Mouse (Mus musculus) Patski (cell line): ENCODE measurements around the gene Tecpr2. TPM values are rescaled to one million over a fixed set of nuclear protein-coding genes. Genes with fewer than 3 reads are reported as not detected.

Experiments used
- ATAC-seq: fragments of 100-300 bp; one replicate; pipeline ENCODE4 v1.8.0; 2021
- CTCF ChIA-PET: fragments of 350-600 bp; sonication (Branson Sonifier 250); formaldehyde crosslinking; loops from one replicate; lab custom pipeline; 2022; ENCODE audit warnings: inconsistent platforms; lab: Charles Lee
- POLR2A ChIA-PET: fragments of 350-600 bp; sonication (Branson Sonifier 250); formaldehyde crosslinking; loops from one replicate; lab custom pipeline; 2022; ENCODE audit warnings: antibody characterized with exemption, inconsistent platforms; lab: Charles Lee
- DNase-seq: peaks from one replicate; pipeline ENCODE4 v3.0.0-alpha.2; 2011; ENCODE audit warnings: low read depth, low spot score
- H3K27me3 ChIP-seq: fragments of 371-371 bp; one replicate; pipeline ENCODE4 v1.5.1; 2021
- CTCF ChIP-seq: fragments of 100-300 bp; IDR thresholded peaks from one replicate; pipeline ENCODE4 v1.5.1; 2021
- in situ Hi-C: fragments of 300-500 bp; cut with MboI; formaldehyde crosslinking; loops from 3 replicates; pipeline ENCODE4 v1.11.1; 2018; ENCODE audit warnings: low pct_unique_long_range_greater_than_20kb, mixed read lengths
- polyA plus RNA-seq: library from polyadenylated mRNA; unstranded; gene quantifications from one replicate; pipeline ENCODE4 v1.2.3, GENCODE M21; 2021

The Tecpr2 gene
- polyA plus RNA-seq, 1 experiment from 2014 or later, result 7.4 TPM

DNA sequence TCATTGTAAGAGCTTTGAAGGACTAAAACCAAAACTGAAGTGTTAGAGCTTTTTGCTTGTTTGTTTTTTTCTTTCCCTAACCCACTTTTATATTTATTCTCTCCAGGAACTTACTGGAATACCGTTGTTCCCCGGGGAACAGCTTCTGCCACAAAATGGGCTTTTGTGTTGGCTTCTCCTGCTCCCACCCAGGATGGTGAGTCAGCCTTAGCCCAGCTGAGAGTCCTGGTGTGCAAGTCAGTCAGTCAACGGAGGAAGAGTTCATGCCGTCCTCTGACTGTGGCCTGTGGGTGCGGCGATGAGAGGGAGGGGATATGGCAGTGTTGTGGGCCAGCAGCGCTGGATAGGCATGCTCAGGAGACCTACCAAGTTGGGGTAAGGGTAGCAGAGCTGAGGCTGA is 57.2 kb downstream of the Tecpr2 start:
- ChIA-PET CTCF (interaction anchor here (4.4 kb wide), 1 partner anchor 10 kb away, joined by 27 read pairs; no protein-coding TSS in a partner anchor), POLR2A (no interaction called here)
- H3K27me3 ChIP-seq, result no peaks in the 10 kb centered on the region
- ATAC-seq, result no peak
- in situ Hi-C loops, result no loop called here
- no peak for TF ChIP-seq CTCF
- no peak for DNase-seq

DNA sequence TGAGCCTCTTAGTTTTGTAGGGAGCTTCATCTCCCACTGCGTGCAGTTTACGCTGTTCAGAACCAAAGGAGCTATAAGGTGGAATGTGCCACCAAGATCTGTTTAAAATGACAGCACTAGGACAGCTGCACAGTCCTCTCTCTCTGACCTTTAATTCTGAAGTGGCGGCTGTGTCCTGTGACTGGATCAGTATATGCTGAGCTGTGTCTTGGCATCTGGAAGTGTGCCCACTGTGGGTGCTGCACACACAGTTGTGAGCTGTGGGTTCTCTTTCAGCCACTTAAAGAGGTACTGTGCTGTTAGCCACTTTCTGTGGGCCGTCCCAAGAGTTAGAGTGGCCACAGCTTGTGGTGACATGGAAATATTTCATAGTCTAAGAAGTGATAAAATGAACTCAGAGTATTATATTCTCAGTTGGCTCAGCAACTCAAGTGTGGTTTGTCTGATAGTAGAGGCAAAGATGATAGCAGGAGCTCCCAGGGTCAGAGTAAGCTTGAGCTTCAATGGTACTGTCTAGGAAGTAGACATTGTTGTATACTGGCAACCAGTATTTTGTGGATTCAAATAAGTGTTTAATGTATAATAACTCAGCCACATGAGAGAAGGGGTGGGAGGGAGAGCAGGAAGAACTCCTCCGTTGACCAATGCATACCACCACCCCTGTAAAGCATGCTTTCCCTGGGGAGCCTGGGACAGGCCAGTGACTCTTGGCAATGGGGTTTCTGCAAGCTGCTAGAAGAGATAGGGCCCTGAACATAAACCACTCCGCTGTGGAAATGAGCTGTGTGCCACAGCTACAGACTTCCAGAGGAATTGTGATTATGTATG is 59.2 kb downstream of the Tecpr2 start:
- ChIA-PET CTCF (interaction anchor here (0.7 to 4.4 kb wide), 2 partner anchors 12 to 43 kb away, joined by 3 to 27 read pairs; no protein-coding TSS in a partner anchor), POLR2A (interaction anchor here (1.0 to 1.2 kb wide), 2 partner anchors 30 to 51 kb away, joined by 3 read pairs; no protein-coding TSS in a partner anchor)
- H3K27me3 ChIP-seq, result no peaks in the 10 kb centered on the region
- in situ Hi-C loops, result no loop called here
- no peak for ATAC-seq
- DNase-seq, result no peak
- TF ChIP-seq CTCF, result no peak

- in situ Hi-C loops, result no loop called here
- DNase-seq (no peak), ATAC-seq (no peak)
- no peak for TF ChIP-seq CTCF
- POLR2A ChIA-PET, result no interaction called here
- CTCF ChIA-PET, result interaction anchor here (0.7 to 4.4 kb wide), 2 partner anchors 13 to 43 kb away, joined by 3 to 27 read pairs; no protein-coding TSS in a partner anchor
- no peaks in the 10 kb centered on the region for H3K27me3 ChIP-seq
Observed at GRCm38 (mm10) chr12:110948910-110949201, 59.8 kb downstream of the Tecpr2 start.

- ChIA-PET POLR2A (no interaction called here), CTCF (interaction anchor here (4.4 kb wide), 1 partner anchor 13 kb away, joined by 27 read pairs; no protein-coding TSS in a partner anchor)
- DNase-seq (no peak), ATAC-seq (no peak)
- no peaks in the 10 kb centered on the region for H3K27me3 ChIP-seq
- no peak for TF ChIP-seq CTCF
- in situ Hi-C loops, result no loop called here
Observed at GRCm38 (mm10) chr12:110949410-110949809, 60.3 kb downstream of the Tecpr2 start.

DNA sequence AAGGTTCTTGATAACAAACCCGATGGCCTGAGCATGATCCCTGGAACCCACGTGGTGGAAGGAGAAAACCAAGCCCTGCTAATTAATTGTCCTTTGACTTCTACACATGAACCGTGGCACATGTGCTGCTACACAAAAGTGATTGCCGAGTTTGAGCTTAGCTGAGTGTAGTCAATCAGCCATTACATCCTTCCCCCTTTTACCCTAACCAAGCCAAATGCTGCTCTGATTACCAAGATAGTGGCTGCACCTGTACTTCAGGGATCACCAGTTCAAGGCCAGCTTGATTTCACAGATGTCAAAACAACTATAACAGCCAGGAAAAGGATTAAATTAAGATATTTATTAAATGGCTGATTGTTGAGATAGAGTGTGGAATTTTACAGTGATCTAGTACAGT is 61.1 kb downstream of the Tecpr2 start:
- in situ Hi-C loops, result no loop called here
- TF ChIP-seq CTCF, result no peak
- no peaks in the 10 kb centered on the region for H3K27me3 ChIP-seq
- ChIA-PET POLR2A (no interaction called here), CTCF (no interaction called here)
- ATAC-seq, result no peak
- no peak for DNase-seq

- no peaks in the 10 kb centered on the region for H3K27me3 ChIP-seq
- DNase-seq (no peak), ATAC-seq (no peak)
- ChIA-PET CTCF (no interaction called here), POLR2A (interaction anchor here (0.8 to 0.9 kb wide), 2 partner anchors 12 to 14 kb away, joined by 3 read pairs; no protein-coding TSS in a partner anchor)
- in situ Hi-C loops, result no loop called here
- no peak for TF ChIP-seq CTCF
Observed at GRCm38 (mm10) chr12:110951236-110951635, 62.2 kb downstream of the Tecpr2 start.

- ChIA-PET CTCF (no interaction called here), POLR2A (no interaction called here)
- TF ChIP-seq CTCF, result no peak
- no peak for ATAC-seq
- no peak for DNase-seq
- in situ Hi-C loops, result no loop called here
- H3K27me3 ChIP-seq, result no peaks in the 10 kb centered on the region
Observed at GRCm38 (mm10) chr12:110952628-110953385, 63.7 kb downstream of the Tecpr2 start.

DNA sequence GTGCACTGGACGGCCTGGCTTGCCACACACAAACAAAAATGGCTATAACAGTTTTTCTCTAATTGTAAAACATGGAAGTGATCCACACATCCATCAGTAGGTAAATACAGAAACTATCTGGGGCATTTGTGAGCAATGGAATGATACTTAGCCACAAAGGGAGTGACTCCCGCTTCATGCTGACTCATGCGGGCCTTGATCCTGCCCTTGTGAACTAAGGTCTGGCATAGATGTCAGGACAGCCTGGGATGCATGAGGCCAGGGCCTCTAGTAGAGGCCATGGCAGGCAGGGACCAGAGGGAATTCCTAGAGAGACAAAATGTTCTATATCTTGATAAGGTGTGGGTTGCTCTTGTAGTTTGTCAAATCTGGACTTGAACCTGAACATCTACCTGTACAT is 64.4 kb downstream of the Tecpr2 start:
- no peak for DNase-seq
- CTCF ChIA-PET, result interaction anchor here (1.5 kb wide), 1 partner anchor 38 kb away, joined by 5 read pairs; no protein-coding TSS in a partner anchor
- no peak for ATAC-seq

DNA sequence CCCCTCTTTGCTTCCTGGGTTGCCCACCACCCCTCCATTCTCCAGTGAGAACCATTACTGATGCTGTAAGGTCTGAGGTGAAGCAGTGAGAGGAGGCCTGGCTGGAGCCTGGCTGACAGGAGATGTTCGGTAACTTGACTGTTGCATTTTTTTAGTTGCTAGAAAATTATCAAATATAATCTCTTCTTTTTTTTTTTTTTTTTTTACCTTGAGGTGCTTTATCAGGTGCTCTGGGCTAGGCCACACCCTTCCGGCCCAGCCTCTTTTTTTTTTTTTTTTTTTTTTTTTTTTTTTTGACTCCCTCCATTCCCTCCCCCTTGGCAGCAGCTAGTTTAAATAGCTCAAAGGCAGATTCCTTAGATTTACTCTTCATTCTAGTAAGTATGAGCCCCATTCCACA is 64.8 kb downstream of the Tecpr2 start:
- TF ChIP-seq CTCF, result no peak
- in situ Hi-C loops, result no loop called here
- ATAC-seq (no peak), DNase-seq (no peak)
- H3K27me3 ChIP-seq, result no peaks in the 10 kb centered on the region
- ChIA-PET POLR2A (no interaction called here), CTCF (interaction anchor here (0.9 to 1.5 kb wide), 2 partner anchors 24 to 38 kb away, joined by 3 to 5 read pairs; partner anchors contain the start of gene Ankrd9)

More for the DNA sequence above, 64.4 kb downstream of the Tecpr2 start:
- no peaks in the 10 kb centered on the region for H3K27me3 ChIP-seq
- no peak for TF ChIP-seq CTCF
- in situ Hi-C loops, result no loop called here
- POLR2A ChIA-PET, result no interaction called here

DNA sequence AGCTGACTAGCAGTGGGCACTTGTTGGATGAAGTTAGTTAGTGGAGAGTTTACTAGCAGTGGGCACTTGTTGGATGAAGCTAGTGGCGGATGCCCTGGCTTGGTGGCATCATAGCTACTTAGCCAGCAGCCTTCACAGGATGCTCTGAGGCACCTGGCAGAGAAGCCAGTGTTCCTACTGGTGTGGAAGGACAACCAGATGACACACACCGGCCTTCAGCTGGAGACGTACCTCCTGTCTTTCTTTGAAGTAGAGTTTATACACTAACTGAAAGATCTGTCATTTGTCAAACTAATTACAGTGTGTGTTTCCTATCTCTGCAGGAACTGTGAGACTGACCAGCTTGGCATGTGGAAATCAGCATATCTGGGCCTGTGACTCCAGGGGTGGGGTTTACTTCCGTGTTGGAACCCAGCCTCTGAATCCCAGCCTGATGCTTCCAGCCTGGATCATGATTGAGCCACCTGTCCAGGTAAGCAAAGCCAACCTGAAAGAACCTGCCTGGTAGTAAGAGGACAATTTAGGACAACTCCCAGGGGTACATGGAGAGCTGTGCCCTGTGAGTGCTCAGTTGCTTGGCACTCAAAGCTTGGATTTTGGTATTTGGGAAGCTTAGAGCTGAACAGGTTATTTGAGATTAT is 65.4 kb downstream of the Tecpr2 start:
- ChIA-PET CTCF (interaction anchor here (0.9 to 1.5 kb wide), 2 partner anchors 24 to 37 kb away, joined by 3 to 5 read pairs; partner anchors contain the start of gene Ankrd9), POLR2A (no interaction called here)
- no peaks in the 10 kb centered on the region for H3K27me3 ChIP-seq
- in situ Hi-C loops, result no loop called here
- DNase-seq, result no peak
- no peak for ATAC-seq
- no peak for TF ChIP-seq CTCF
